Mouse (Mus musculus): ENCODE data around the gene Slc15a5.

- TF ChIP-seq CTCF (IDR thresholded peaks at IDR 0.05; ENCODE audit: borderline replicate concordance, insufficient read depth, low read length) (no peak), POLR2A (IDR thresholded peaks at IDR 0.05; ENCODE audit: low read depth, low read length) (no peak)
Measured at GRCm38 (mm10) chr6:138014976-138015674, 64.6 kb downstream of the Slc15a5 start.
